Mouse (Mus musculus) G1E (cell line): ENCODE measurements around the gene Krt80.

Source experiments
- CTCF ChIP-seq: IDR thresholded peaks from 2 replicates; pipeline ENCODE4 v1.5.1; 2012; ENCODE audit warnings: low read depth, low read length, inconsistent platforms, mixed read lengths
- TAL1 ChIP-seq: conservative IDR thresholded peaks from 2 replicates; pipeline ENCODE4 v1.6.1; 2012; ENCODE audit warnings: low read depth, low read length, inconsistent platforms, mixed read lengths

GRCm38 (mm10) chr15:101298550-101298949 lies 71.4 kb downstream of the Krt80 start:
- TF ChIP-seq CTCF (no peak), TAL1 (no peak)
